Mouse (Mus musculus) MN1 (cell line): ENCODE data around the gene Pstk.
"Not testable (repeated sequence)": the region's sequence is repeated elsewhere in the genome, so short reads cannot be mapped to it uniquely, and the experiment has no call there.

Experiments
- DNase-seq: peaks from one replicate; pipeline ENCODE4 v3.0.0-alpha.2; 2016; ENCODE audit warnings: low spot score

Gene Pstk

GRCm38 (mm10) chr7:131416742-131417141, 45.8 kb downstream of the Pstk start:
- DNase-seq = not testable (repeated sequence)

GRCm38 (mm10) chr7:131417605-131418004, 46.7 kb downstream of the Pstk start:
- DNase-seq = no peak

DNA sequence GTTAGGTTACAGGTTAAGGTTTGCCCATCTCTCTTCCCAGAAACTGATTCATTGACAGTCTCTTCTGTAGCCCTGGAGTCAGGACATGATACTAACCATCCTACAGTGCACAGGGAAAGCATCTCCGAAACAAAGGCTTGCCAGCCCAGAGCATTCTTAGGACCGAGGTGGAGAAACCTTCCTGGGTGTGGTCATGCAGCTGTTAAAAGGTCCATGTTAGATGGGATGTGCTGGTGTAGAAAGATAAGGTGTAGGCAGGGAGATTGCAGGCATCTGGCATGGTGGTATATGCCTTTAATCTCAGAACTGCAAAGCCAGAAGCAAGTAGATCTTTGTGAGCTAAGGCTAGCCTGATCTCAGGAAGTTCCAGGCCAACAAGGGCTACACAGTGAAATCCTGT, 54.0 kb downstream of the Pstk start:
- DNase-seq = no peak

DNA sequence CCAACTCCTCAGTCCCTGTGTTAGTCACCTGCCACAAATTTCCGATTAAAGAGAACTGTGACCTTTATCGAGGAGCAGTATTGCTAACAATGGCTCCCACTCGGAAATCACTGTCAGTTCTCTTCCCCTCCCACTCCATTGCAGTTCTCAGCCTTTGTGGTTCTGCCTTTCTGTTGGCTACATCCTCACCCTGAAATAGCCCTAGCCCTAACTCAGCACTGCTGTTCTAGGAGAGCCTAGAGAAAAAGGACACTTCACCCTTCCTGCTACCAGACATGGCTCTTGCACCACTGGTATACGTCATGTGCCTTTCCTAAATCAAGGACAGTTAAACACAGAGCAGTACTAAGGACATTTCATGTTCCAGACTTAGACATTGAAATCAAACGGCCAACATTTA, 56.4 kb downstream of the Pstk start:
- DNase-seq = no peak

DNA sequence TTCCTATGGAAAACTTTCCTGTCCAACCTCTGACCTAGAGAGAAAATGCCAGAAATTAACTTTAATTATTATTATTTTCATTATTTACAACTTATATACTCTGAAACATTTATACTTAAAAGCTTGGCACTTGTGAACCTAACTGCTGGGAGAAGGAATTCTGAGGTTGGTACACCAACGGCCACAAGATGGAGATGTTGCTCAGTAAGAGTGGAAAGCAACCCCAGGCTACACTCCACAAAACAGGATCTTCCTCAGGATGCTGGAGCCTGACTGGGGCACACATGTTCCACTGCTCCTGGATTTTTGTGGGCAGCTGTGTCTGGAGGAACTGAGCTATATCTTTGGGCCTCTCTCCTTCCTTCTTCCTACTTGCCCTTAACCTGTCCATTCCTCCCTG, 61.3 kb downstream of the Pstk start:
- DNase-seq = peak; percentile 62

DNA sequence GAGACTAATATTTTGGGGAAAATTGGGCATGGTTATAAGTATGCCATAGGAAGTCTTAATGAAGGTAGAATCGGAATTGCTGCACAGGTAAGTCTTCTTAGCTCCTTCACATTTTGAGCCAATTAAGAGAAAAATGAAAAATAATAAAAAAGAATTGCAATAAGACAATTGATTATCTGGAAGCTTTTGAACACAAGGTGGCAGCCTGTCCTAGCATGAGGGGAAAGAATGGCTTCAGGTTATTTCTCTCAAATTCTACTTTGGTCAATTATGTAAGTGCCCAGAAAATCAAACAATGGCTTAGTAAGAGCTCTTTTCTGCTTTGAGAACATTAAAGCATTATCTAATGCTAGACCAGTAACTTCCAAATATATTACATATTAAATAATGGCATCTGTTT, 63.3 kb downstream of the Pstk start:
- DNase-seq = no peak

GRCm38 (mm10) chr7:131437051-131437450, 66.1 kb downstream of the Pstk start:
- no peak for DNase-seq
